Mouse (Mus musculus) T-helper 1 cell (primary cell): ENCODE measurements around the gene Nrn1l.

ENCODE experiments used
- in situ Hi-C: fragments of 300-600 bp; cut with MboI, MseI; formaldehyde crosslinking; loops from one replicate; pipeline ENCODE4 v1.15.1; 2025; ENCODE audit warnings: high pct_unique_total_duplicates

Gene Nrn1l

GRCm38 (mm10) chr8:105890870-105891269, 2.5 kb upstream of the Nrn1l start:
- in situ Hi-C loops = loop anchor here (5.0 kb wide), 1 partner anchor 41 kb away; the partner anchor contains the start of gene Ctrl

GRCm38 (mm10) chr8:105892432-105892831, 935 bp upstream of the Nrn1l start:
- in situ Hi-C loops = loop anchor here (5.0 kb wide), 1 partner anchor 40 kb away; the partner anchor contains the start of gene Ctrl

- in situ Hi-C loops = no loop called here
Measured at GRCm38 (mm10) chr8:105897801-105898480, 4.6 kb downstream of the Nrn1l start.

GRCm38 (mm10) chr8:105900180-105900940, 7.0 kb downstream of the Nrn1l start, which contains the start of gene Pskh1:
Gene Pskh1, plus strand, starts transcription at chr8:105900441.
- in situ Hi-C loops = no loop called here

GRCm38 (mm10) chr8:105900941-105901616, 7.7 kb downstream of the Nrn1l start:
- in situ Hi-C loops = no loop called here

GRCm38 (mm10) chr8:105919390-105919789, 26.0 kb downstream of the Nrn1l start:
- in situ Hi-C loops = no loop called here

- in situ Hi-C loops = no loop called here
Measured at GRCm38 (mm10) chr8:105925123-105925522, 31.8 kb downstream of the Nrn1l start.

GRCm38 (mm10) chr8:105930602-105931001, 37.2 kb downstream of the Nrn1l start:
- in situ Hi-C loops = loop anchor here (5.0 kb wide), 1 partner anchor 38 kb away; the partner anchor contains the start of gene Nrn1l

- in situ Hi-C loops = loop anchor here (5.0 kb wide), 1 partner anchor 39 kb away; the partner anchor contains the start of gene Nrn1l
Measured at GRCm38 (mm10) chr8:105931271-105931670, 37.9 kb downstream of the Nrn1l start.

- in situ Hi-C loops = loop anchor here (5.0 kb wide), 1 partner anchor 40 kb away; the partner anchor contains the start of gene Nrn1l
Measured at GRCm38 (mm10) chr8:105932525-105932924, 39.2 kb downstream of the Nrn1l start.

GRCm38 (mm10) chr8:105933762-105934161, 40.4 kb downstream of the Nrn1l start, which contains the start of gene Ctrl:
Gene Ctrl, minus strand, starts transcription at chr8:105933862.
- in situ Hi-C loops = loop anchor here (5.0 kb wide), 1 partner anchor 41 kb away; the partner anchor contains the start of gene Nrn1l

- in situ Hi-C loops = no loop called here
Measured at GRCm38 (mm10) chr8:105935105-105935504, 41.7 kb downstream of the Nrn1l start.

GRCm38 (mm10) chr8:105935863-105936603, 42.7 kb downstream of the Nrn1l start:
- in situ Hi-C loops = no loop called here

- in situ Hi-C loops = no loop called here
Measured at GRCm38 (mm10) chr8:105936866-105937475, 43.6 kb downstream of the Nrn1l start.

- in situ Hi-C loops = no loop called here
Measured at GRCm38 (mm10) chr8:105937496-105938305, 44.3 kb downstream of the Nrn1l start.

- in situ Hi-C loops = no loop called here
Measured at GRCm38 (mm10) chr8:105938306-105938669, 44.9 kb downstream of the Nrn1l start, which contains the start of gene Psmb10. Gene Psmb10, minus strand, starts transcription at chr8:105938444.

GRCm38 (mm10) chr8:105942026-105942425, 48.7 kb downstream of the Nrn1l start:
- in situ Hi-C loops = no loop called here

GRCm38 (mm10) chr8:105942542-105942941, 49.2 kb downstream of the Nrn1l start:
- in situ Hi-C loops = no loop called here

- in situ Hi-C loops = no loop called here
Measured at GRCm38 (mm10) chr8:105943321-105943739, 50.0 kb downstream of the Nrn1l start, which contains the start of gene Lcat. Gene Lcat, minus strand, starts transcription at chr8:105943382.
